Mouse (Mus musculus) kidney, postnatal 10 days (tissue): ENCODE results near the gene Fam189a1.
A peak's percentile ranks its signal among the peaks of the same experiment; 100 is the strongest.

Experiments
- DNase-seq: peaks from one replicate; pipeline ENCODE4 v3.0.0; 2021; ENCODE audit warnings: mixed read lengths

Fam189a1 gene

GRCm38 (mm10) chr7:64791145-64791544 is 365.2 kb downstream of the Fam189a1 start:
- no peak for DNase-seq

- DNase-seq: no peak
These were observed 371.3 kb downstream of the Fam189a1 start for GRCm38 (mm10) chr7:64785040-64785439.

DNA sequence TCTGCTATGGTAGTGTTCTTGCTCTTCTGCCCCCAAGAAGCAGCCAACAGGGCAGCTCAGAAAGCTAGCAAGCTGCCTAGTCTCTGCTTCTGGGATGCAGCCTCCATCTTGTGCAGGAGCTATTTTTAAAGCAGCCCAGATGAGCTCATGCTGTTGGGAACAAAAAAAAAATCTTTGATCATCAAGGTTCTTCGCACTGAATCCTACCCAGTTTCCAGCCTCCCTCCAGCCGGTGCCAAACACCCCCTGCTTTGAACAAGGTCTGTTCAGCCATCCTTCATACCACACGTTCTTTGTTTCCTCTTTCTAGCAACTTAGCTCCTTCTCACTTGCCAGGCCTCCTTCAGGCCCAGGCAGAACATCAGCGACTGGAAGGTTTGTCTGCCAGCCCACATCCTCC is 376.9 kb downstream of the Fam189a1 start:
- DNase-seq: no peak

GRCm38 (mm10) chr7:64776708-64777489 is 379.5 kb downstream of the Fam189a1 start:
- no peak for DNase-seq

DNA sequence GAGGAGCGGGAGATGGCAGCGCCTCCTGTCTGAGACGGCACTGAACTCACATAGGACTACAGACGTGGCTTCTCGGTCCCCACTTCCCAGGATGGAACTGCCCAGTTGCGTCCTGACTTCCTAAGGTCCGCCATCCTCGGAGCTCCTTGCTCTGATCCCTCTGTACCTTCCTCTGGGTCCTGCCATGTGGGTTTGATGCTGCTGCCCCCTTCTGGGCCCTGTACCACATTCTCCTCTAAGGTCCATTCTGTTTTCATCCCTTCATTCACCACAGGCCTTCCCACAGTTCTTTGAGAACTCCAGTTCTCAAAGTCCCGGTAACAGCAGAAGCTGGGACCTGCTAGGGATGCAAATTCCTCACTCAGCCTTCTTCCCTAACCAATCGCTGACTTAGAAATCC is 382.9 kb downstream of the Fam189a1 start:
- DNase-seq: no peak

GRCm38 (mm10) chr7:64770779-64771390 is 385.5 kb downstream of the Fam189a1 start:
- peak; percentile 41 for DNase-seq

DNA sequence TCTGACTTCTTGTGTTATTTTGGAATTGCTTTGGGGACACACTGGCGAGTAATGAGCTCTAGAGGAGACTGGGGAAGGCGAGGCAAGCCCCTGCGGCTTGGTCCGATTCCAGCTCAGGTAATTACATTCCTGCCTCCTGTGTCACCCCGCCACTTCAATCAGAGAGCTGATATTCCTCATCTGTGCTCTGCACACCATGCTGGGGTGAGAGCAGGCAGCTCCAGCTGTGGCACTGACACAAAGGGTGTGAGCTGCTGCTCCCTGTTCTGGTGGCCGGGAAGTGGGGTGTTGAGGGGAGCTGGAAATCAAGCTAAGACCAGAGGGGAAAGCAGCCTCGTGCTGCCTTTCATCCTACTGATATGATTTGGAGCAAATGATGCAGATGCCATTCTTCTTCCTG is 386.6 kb downstream of the Fam189a1 start:
- no peak for DNase-seq

DNA sequence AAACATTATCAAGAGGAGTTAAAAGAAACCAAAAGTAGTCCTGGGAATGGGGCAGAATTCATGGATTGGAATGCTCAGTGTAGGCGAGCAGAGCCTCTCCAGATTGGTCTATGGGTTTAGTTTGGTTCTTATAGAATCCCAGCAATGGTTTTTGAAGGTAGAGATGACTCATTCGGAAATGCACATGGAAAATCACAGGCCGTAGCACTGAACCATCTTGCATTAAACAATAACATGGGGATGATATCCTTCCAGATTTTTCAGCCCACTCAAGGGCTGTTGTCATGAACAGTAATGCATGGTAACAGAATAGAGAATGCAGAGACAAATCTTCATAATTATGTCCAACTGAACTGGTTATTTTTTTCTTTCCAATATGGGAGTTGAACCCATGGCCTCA is 390.8 kb downstream of the Fam189a1 start:
- no peak for DNase-seq

GRCm38 (mm10) chr7:64755141-64755540 is 401.2 kb downstream of the Fam189a1 start:
- DNase-seq: no peak

DNA sequence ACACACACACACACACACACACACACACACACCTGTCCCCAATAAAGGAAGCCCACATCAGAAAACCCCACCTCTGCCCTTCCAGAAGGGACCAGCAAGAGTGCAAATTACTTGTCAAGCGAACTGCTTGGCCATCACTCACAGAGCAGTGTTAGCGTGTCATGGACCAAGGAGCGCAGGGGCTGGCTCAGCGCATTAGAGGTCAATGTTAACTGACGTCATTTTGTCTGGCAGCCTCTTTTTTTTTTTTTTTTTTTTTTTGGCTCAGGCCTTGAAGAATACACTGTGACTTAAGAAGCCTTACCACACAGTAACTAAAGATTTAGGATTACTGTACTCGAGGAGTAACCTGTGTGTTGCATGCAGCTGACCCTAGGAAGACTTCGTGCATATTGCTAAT is 402.2 kb downstream of the Fam189a1 start:
- DNase-seq: peak; percentile 22

GRCm38 (mm10) chr7:64753678-64754077 is 402.7 kb downstream of the Fam189a1 start:
- DNase-seq: peak; percentile 10

GRCm38 (mm10) chr7:64752133-64752532 is 404.2 kb downstream of the Fam189a1 start:
- no peak for DNase-seq

DNA sequence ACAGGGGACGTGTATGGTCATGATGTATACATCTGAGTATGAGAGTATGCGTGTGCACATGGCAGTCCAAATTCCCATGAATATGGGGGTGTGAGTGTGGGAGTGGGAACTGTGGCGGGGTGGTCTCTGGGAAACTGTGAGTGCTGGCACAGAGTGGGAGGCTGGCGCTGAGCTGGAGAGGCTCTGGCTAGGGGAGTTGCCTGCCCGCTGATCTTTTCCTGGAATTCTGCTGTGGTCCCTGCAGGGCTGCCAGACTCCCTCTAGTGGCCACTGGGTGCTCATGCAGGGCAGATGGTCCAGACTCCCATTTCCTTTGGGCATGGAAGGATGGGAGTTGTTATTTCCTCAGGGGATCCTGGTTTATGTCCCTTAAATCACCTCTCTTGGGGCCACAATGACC is 404.9 kb downstream of the Fam189a1 start:
- DNase-seq: peak; percentile 70

GRCm38 (mm10) chr7:64743610-64744009 is 412.8 kb downstream of the Fam189a1 start:
- DNase-seq: no peak

DNA sequence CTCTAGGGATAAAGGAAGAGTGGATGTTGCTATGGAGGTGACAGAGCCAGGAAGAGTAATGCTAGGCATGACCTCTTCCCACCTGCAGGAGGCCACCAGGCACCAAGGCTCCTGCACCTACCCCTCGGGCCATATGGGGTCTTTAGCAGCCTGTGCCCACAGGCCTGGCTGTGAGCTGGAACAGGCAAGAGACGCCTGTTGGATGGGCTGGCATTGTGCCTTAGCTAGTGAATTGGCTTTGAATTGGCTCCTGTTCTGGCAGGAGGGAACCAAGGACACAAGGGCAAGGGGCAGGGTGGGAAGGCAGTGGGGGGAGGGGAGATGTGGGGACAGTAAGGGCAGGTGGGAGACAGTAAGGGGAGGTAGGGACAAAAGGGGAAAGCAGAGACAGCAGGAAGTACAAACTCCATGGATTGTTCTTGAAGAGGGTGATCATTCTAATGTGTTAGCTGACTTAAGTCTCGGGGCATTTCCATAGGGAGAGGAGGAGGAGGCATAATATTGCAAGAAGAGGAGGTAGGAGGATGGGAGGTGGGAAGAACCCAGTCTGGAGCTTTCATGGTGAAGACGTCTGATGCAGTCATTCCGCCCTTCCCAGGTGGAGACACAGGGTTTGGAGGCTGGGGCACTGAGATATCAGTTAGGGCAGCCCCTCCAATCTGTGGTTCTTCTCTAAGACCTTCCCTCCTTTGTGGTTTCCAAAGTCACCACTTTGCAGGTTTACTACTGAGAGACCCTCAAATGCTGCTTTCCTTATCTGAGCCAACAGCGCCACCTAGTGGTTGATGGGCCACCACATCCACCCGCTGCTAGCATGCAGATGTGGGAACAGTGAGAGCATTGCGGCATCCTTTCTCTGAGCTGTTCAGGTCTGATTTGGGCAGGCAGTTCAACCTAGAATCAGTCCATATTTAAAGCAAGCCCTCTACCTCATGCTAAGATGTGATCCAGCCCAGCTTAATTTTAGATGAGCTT is 414.8 kb downstream of the Fam189a1 start:
- peak; percentile 88 for DNase-seq

- no peak for DNase-seq
These were observed 417.2 kb downstream of the Fam189a1 start for GRCm38 (mm10) chr7:64739131-64739530.

DNA sequence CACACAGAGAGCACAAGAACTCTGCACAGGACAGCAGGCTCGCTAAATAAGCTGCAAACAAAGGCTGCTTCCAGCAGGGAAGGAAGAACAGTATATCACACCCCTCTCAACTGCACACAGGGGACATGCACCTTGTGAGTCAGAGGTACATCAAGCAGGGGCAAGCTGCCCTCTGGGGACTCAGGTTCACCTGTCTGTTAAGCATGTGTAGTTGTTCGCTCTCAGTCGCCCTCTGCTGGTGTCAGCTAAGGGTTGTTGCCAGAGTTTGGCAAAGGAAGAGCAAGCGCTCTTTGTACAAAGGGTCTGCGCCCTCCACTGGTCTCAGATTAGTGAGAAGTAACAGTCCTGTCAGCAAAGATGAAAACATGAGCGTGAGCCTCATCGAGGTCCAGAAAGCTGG is 426.6 kb downstream of the Fam189a1 start:
- DNase-seq: peak; percentile 66

- no peak for DNase-seq
These were observed 427.6 kb downstream of the Fam189a1 start for GRCm38 (mm10) chr7:64728816-64729215.

DNA sequence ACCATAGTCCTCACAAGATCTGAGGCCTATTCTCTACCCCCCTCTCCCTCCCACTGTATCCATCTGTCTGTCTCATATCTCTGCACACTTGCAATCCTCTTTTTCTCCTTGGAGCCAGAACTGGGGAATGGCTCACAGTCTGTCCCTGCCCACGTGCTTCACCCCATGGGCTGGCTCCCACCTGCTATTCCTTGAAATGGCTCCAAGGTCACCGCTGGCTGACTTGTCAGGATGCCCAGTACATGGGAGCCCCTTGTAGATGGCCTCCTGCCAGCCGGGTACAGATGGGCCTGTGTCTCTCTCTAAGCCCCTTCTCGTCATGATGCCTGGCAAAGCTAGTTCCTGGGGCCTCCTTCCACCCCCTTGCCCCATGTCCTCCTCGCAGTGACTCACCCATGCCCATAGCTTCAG is 428.2 kb downstream of the Fam189a1 start:
- DNase-seq: no peak

- no peak for DNase-seq
These were observed 430.2 kb downstream of the Fam189a1 start for GRCm38 (mm10) chr7:64725967-64726695.

DNA sequence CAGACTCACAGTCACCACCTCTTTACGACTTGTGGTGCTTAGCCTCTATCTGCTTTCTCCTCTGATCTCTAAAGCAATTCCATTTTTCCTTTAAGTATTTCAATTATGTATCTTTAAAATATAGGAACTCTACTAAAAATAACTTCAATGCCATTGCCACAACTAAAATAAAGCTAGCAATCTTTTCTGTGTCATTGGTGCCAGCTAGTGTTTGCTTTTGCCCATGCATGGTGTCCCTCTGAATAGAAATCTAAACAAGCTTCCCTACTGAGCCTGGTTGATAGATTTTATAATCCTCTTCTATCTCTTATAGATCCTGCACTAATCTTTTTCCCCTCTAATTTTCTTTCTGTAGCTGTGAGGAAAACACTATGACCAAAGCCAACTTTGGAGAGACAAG is 432.0 kb downstream of the Fam189a1 start:
- no peak for DNase-seq

GRCm38 (mm10) chr7:64723313-64723712 is 433.1 kb downstream of the Fam189a1 start:
- DNase-seq: no peak

GRCm38 (mm10) chr7:64716286-64716685 is 440.1 kb downstream of the Fam189a1 start:
- no peak for DNase-seq
